Mouse (Mus musculus) megakaryocyte, embryonic 14.5 days (primary cell): Measurements from ENCODE around the gene Pla2g2f.

Experiments used
- FLI1 ChIP-seq: IDR thresholded peaks from 2 replicates; pipeline ENCODE4 v1.6.1; 2012; ENCODE audit warnings: low read length, inconsistent platforms, mixed read lengths
- GATA1 ChIP-seq: IDR thresholded peaks from 3 replicates; pipeline ENCODE4 v1.6.1; 2012; ENCODE audit warnings: mixed read lengths, low read length, inconsistent platforms, borderline replicate concordance

DNA sequence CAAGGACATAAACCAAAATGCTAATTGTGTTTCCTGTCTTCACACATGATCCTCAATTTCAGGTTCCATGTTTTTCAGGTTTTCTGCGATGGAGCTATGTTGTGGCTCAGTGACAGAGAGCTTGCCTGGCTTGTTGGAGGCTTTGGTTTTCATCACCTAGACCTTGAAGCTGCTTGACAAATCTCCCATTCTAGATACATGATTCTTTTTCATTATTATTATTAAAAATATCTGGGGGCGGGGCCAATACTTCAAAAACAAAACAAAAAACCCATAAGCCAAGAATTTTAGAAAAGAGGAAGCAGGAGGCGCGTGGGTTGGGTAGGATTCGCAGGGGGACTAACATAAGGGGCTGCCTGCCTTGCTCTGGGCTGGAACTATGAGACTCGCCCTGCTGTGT lies 18.0 kb upstream of the Pla2g2f start, which contains the start of gene Pla2g2d:
- TF ChIP-seq GATA1 (no peak), FLI1 (no peak)
